Mouse (Mus musculus): ENCODE measurements around the gene 3425401B19Rik. TPM values are rescaled to one million over a fixed set of nuclear protein-coding genes. Genes with fewer than 3 reads are reported as not detected.

Gene 3425401B19Rik
- not detected in 2 replicates for polyA plus RNA-seq (2015; fragmentation: Nextera tagmentation; extraction: Ambion mirVana)

DNA sequence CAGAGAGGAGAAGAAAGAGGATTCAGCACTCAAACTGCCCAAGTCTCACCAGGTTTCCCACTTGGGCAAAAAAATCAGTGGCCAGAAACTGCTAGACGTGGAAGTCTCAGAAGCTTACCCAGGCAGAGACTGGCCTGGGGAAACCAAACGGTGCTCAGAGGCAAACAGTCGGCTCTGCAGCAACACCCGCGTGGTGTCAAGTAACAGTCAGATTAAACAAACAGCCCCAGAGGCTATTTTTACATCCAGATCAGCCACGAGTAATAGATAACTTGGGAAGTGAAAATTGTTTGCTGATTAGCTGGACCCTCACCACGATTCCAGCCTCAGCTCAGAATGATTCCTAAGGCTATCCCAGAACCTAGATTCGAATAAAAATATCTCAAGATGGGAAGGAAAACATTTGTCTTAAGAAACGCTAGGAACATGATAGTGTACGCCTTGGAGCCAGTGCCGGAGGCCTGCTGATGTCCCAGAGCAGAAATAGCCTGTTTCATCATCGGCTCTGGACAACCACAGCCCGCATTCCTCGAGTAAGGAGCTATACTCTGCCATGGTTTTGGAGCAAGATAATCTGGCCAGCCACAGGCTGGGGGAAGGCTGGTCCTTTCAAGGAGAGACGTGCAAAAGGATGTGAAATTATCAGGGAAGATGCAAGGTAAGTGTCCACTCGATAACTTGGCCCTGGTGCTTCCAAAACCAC is at the start of gene 3425401B19Rik:
TSS of gene 3425401B19Rik (minus strand) at position 170 of the 703 bp plus-strand sequence.
- Histone ChIP-seq H3K4me1 (peaks cover 19% of the 10 kb centered on the region), H3K36me3 (no peaks in the 10 kb centered on the region), H3K4me3 (no peak within 1 kb of the TSS), H3K9me3 (no peaks in the 10 kb centered on the region), H3K9ac (replicated peaks) (no peak within 1 kb of the TSS), H3K27ac (replicated peaks) (no peak within 1 kb of the TSS), H3K4me2 (replicated peaks) (peak within 1 kb of the TSS; percentile 39), H3K27me3 (no peaks in the 10 kb centered on the region)
- no peak for ATAC-seq (replicated peaks)
- 72% methylated on average over 16 of the region's 16 CpGs for WGBS

DNA sequence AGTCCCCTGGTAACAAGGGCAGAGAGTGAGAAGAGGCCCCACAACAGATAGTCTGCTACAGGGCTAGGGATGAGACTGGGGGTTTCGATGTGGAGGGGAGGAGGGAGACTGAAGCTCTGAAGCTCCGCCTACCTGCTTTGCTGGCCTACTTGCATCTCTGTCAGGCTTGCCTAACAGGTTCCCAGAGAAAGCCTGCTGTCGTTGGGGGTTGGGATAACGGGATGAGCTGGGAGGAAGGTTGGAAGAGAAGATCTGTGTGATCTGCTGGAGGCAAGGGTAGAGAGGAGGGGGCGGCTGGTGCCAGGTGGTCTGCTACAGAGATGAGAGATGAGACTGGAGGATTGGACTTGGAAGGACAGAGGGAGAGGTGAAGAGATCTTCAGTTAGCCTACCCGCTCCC is 47.9 kb upstream of the 3425401B19Rik start:
- H3K27ac ChIP-seq (replicated peaks), result no peak overlapping the region
- ATAC-seq (replicated peaks), result no peak
- no peaks in the 10 kb centered on the region for H3K4me1 ChIP-seq
- H3K4me3 ChIP-seq, result no peak overlapping the region
- no peak overlapping the region for H3K9ac ChIP-seq (replicated peaks)
- 29% methylated on average over 6 of the region's 6 CpGs for WGBS
- no peak overlapping the region for H3K4me2 ChIP-seq (replicated peaks)
- no peaks in the 10 kb centered on the region for H3K9me3 ChIP-seq
- no peaks in the 10 kb centered on the region for H3K36me3 ChIP-seq
- H3K27me3 ChIP-seq, result no peaks in the 10 kb centered on the region

DNA sequence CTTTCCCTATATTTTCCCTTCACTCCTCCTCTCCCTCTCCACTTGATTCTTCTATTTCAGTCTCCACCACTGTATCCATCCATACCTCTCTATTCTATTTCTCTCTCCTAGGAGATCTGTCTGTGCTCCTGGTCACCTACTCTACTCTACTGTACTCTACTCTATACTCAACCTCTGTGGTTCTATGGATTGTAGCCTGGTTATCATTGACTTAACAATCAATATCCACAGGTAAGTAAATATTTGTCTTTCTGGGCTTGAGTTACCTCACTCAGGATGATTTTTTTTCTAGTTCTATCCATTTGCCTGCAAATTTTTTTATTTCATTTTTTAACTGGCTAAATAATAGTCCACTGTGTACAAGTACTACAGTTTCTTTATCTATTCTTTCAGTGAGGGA is 41.8 kb upstream of the 3425401B19Rik start:
- no peak for ATAC-seq (replicated peaks)
- Histone ChIP-seq H3K27me3 (no peaks in the 10 kb centered on the region), H3K4me1 (no peaks in the 10 kb centered on the region), H3K4me3 (no peak overlapping the region), H3K27ac (replicated peaks) (no peak overlapping the region), H3K4me2 (replicated peaks) (no peak overlapping the region), H3K36me3 (no peaks in the 10 kb centered on the region), H3K9me3 (no peaks in the 10 kb centered on the region), H3K9ac (replicated peaks) (no peak overlapping the region)

DNA sequence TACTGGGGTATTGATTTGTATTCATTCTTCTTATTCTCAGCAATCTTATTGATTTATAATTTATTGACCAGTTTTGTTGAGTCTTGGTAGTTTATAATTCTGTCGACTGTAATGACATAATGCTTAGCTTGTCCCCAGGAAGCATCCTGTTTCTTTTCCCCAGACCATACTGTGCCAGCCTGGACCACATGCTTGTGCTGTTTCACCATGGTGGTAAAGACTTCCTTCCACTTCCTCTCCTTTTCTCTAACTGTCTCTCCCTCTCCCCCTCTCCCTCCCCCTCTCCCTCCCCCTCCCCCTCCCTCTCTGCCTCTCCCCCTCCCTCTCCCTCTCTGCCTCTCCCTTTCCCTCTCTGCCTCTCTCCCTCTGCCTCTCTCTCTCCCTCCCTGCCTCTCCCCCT is 36.4 kb upstream of the 3425401B19Rik start:
- no peak overlapping the region for H3K9ac ChIP-seq (replicated peaks)
- H3K27ac ChIP-seq (replicated peaks), result no peak overlapping the region
- no peaks in the 10 kb centered on the region for H3K36me3 ChIP-seq
- no peaks in the 10 kb centered on the region for H3K4me1 ChIP-seq
- no peaks in the 10 kb centered on the region for H3K9me3 ChIP-seq
- H3K4me2 ChIP-seq (replicated peaks), result no peak overlapping the region
- ATAC-seq (replicated peaks), result no peak
- H3K27me3 ChIP-seq, result no peaks in the 10 kb centered on the region
- no peak overlapping the region for H3K4me3 ChIP-seq
- 59% methylated on average over 1 of the region's 1 CpGs for WGBS

DNA sequence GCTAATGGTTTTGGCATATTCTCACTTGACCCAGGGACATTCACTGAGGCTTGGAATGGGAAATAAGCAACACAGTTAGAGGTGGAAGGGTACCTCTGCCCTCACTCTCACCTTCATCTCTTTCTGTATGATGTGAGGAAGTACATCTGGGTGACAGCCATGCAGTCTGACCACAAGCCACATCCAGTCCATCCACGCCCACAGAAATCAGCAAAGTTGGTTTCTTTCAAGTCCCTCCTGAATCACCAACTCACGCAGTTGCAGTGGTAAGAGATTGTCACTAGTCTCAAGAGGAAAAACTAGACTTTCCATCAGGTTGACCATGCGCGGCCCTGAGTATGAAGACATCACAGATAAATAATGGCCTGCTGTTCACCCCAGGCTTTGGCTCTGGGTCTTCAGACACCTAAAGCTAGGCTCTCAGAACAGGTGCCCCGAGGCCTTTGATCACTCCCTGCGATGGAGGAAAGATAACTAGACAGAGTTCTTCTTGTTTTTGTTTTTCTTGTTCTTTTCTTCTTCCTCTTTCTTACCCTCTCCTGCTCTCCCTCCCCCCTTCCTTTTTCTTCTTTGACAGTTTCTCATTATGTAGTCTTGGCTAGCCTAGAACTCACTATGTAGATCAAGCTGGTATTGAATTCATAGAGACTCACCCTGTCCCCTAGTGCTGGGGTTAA is 31.8 kb upstream of the 3425401B19Rik start:
- Histone ChIP-seq H3K4me1 (no peaks in the 10 kb centered on the region), H3K4me2 (replicated peaks) (no peak overlapping the region), H3K27ac (replicated peaks) (no peak overlapping the region), H3K36me3 (no peaks in the 10 kb centered on the region), H3K9me3 (no peaks in the 10 kb centered on the region), H3K27me3 (no peaks in the 10 kb centered on the region), H3K4me3 (no peak overlapping the region), H3K9ac (replicated peaks) (no peak overlapping the region)
- 92% methylated on average over 6 of the region's 6 CpGs for WGBS
- no peak for ATAC-seq (replicated peaks)

DNA sequence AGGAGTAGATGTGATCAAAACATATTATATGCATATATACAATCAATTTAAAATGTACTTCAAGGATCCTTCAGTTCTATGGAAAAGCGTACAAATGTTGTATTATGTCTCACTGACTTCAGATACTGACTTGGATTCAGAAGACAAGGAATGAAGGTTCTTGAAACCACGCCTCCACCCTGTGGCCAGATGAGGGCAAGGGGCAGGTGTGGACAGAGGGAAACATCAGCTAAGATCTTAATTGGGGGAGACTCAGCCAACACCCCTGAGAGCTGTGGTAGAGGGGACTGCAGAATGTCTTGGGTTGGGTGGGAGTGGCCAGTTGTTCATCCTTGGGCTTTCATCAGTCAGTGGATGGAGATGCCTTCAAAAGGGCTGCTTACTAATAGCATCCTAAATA is 30.4 kb upstream of the 3425401B19Rik start:
- no peak overlapping the region for H3K4me3 ChIP-seq
- no peaks in the 10 kb centered on the region for H3K27me3 ChIP-seq
- no peak overlapping the region for H3K27ac ChIP-seq (replicated peaks)
- WGBS, result 91% methylated on average over 2 of the region's 2 CpGs
- H3K4me2 ChIP-seq (replicated peaks), result no peak overlapping the region
- no peaks in the 10 kb centered on the region for H3K9me3 ChIP-seq
- H3K36me3 ChIP-seq, result no peaks in the 10 kb centered on the region
- no peak for ATAC-seq (replicated peaks)
- no peaks in the 10 kb centered on the region for H3K4me1 ChIP-seq
- no peak overlapping the region for H3K9ac ChIP-seq (replicated peaks)

DNA sequence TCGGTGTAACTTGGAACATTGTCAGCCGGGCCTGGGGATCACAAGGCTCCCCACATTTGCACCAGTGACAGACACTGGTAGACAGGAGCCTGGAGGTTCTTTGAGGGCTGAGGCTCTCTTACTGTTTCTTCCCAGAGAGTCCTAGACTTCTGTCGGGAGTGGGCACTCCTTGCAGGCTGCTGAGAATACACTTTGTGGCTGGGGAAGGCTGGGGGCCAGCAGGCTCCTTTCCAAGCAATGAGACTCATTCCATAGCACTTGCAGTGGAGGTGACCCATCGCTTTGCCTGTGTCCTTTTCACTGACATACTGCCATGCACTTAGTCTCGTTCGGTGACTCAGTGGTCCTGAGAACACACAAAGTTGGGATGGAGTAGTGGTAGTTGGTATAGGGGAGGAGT is 30.0 kb upstream of the 3425401B19Rik start:
- Histone ChIP-seq H3K4me3 (no peak overlapping the region), H3K9me3 (no peaks in the 10 kb centered on the region), H3K9ac (replicated peaks) (no peak overlapping the region), H3K36me3 (no peaks in the 10 kb centered on the region), H3K27me3 (no peaks in the 10 kb centered on the region), H3K4me2 (replicated peaks) (no peak overlapping the region), H3K27ac (replicated peaks) (no peak overlapping the region), H3K4me1 (no peaks in the 10 kb centered on the region)
- no peak for ATAC-seq (replicated peaks)
- 67% methylated on average over 6 of the region's 6 CpGs for WGBS

DNA sequence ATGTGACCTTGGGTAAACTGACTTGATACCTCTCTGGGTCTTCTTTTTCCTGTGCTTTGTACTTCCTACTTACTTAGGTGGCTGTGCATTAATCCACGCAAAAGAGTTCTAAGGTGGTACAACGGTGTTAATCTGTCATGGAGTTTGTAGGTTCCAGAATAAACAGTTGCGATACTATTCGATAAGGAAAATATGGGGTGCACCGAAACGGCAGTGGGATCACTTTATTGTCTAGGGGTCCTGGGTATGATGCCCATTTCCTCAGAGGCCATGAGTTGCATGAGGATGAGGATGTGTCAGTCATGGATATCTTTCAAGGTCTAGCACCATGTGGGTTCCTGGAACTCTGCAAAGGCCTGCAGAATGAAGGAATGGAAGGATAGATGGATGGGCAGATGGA is 24.8 kb upstream of the 3425401B19Rik start:
- no peaks in the 10 kb centered on the region for H3K27me3 ChIP-seq
- H3K4me2 ChIP-seq (replicated peaks), result no peak overlapping the region

DNA sequence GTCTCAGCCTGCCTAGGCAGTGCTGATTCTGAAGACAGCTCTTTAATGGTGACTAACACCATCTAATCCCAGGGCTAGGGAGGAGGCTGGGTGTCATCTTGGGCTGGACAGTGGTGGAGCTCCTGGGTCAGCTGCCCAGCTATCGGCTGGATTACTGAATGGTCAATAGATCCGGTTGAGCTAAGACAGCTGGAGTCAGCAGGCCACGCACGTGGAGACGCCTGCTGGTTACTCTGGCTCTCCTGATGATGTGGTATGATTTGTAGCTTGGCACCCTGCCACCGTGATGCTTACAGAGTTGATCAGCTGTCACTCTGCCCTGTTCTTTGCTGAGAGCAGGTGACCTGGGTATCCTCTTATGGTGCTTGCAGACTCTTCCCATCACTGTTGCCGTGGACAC is 23.7 kb upstream of the 3425401B19Rik start:
- Histone ChIP-seq H3K9ac (replicated peaks) (no peak overlapping the region), H3K4me3 (no peak overlapping the region), H3K9me3 (no peaks in the 10 kb centered on the region), H3K4me1 (no peaks in the 10 kb centered on the region), H3K4me2 (replicated peaks) (no peak overlapping the region), H3K27me3 (no peaks in the 10 kb centered on the region), H3K27ac (replicated peaks) (no peak overlapping the region), H3K36me3 (no peaks in the 10 kb centered on the region)
- WGBS, result 63% methylated on average over 7 of the region's 7 CpGs
- no peak for ATAC-seq (replicated peaks)

More for the DNA sequence above, 24.8 kb upstream of the 3425401B19Rik start:
- Histone ChIP-seq H3K9me3 (no peaks in the 10 kb centered on the region), H3K4me1 (no peaks in the 10 kb centered on the region), H3K27ac (replicated peaks) (no peak overlapping the region), H3K4me3 (no peak overlapping the region), H3K9ac (replicated peaks) (no peak overlapping the region), H3K36me3 (no peaks in the 10 kb centered on the region)
- ATAC-seq (replicated peaks), result no peak
- WGBS, result 95% methylated on average over 6 of the region's 6 CpGs

DNA sequence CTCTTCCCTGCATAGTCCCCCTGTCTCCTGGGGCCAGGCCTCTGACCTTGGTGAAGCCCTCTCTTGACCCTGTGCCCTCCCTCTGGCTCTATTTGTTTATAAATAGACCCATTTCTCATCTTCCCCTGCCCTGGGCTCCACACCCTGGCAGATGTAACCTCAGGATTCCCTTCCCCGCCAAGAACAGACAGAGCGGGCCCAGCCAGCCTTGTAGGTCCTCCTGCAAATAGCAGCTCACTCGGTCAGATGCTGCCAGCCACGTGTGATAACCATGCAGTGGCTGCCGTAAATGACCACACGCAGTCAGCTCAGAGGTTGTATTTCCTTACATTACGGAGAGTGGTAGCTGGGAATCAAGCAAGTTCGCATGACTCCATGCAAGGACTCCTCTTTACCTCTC is 22.8 kb upstream of the 3425401B19Rik start:
- Histone ChIP-seq H3K4me1 (no peaks in the 10 kb centered on the region), H3K36me3 (no peaks in the 10 kb centered on the region), H3K9ac (replicated peaks) (no peak overlapping the region), H3K4me3 (no peak overlapping the region), H3K9me3 (no peaks in the 10 kb centered on the region), H3K27me3 (no peaks in the 10 kb centered on the region), H3K4me2 (replicated peaks) (no peak overlapping the region), H3K27ac (replicated peaks) (no peak overlapping the region)
- WGBS, result 90% methylated on average over 8 of the region's 8 CpGs
- no peak for ATAC-seq (replicated peaks)

DNA sequence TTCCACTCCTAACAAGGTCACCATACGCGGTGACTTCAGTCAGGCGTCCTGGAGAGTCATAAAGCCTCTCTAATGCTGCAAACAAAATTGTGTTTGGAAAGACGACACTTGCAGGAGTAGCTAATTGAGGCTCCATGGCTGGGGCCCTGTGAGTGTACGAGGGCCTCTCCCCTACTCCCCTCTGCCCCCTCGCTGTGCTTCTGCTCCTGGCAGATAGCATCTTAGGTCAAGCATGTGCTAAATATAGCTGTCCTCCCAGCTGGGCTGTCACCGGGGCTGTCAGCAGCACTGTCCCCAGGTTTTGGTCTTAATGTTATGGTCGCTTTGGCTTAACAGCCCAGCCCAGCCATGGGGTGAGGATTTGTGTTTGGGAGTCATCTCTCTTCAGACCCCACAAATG is 15.9 kb upstream of the 3425401B19Rik start:
- H3K9ac ChIP-seq (replicated peaks), result no peak overlapping the region
- no peak for ATAC-seq (replicated peaks)
- no peaks in the 10 kb centered on the region for H3K4me1 ChIP-seq
- WGBS, result 68% methylated on average over 8 of the region's 8 CpGs
- H3K9me3 ChIP-seq, result no peaks in the 10 kb centered on the region
- H3K27me3 ChIP-seq, result no peaks in the 10 kb centered on the region
- no peak overlapping the region for H3K4me3 ChIP-seq
- H3K27ac ChIP-seq (replicated peaks), result no peak overlapping the region
- no peaks in the 10 kb centered on the region for H3K36me3 ChIP-seq
- no peak overlapping the region for H3K4me2 ChIP-seq (replicated peaks)

DNA sequence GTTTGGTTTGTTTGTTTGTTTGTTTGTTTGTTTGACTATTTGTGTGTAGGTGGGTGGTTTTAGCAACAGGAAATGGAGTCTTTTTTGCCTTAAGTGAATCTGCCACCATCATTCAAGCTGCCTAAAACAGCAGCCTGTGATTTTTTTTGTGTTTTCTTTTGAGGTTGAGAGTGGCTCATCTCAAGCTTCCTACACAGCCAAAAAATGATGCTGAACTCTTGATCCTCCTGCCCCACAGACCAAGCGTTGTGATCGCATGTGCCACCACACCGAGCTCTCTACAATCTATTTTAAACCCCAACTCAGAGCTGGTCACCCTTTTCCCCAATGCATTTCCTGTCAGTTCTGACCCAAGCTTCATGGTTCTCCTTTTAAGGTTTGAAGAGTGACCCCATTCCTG is 13.5 kb upstream of the 3425401B19Rik start:
- WGBS, result 82% methylated on average over 3 of the region's 3 CpGs
- Histone ChIP-seq H3K4me2 (replicated peaks) (no peak overlapping the region), H3K27me3 (no peaks in the 10 kb centered on the region), H3K9me3 (no peaks in the 10 kb centered on the region), H3K4me3 (no peak overlapping the region), H3K36me3 (no peaks in the 10 kb centered on the region), H3K9ac (replicated peaks) (no peak overlapping the region), H3K27ac (replicated peaks) (no peak overlapping the region), H3K4me1 (no peaks in the 10 kb centered on the region)
- ATAC-seq (replicated peaks), result no peak

DNA sequence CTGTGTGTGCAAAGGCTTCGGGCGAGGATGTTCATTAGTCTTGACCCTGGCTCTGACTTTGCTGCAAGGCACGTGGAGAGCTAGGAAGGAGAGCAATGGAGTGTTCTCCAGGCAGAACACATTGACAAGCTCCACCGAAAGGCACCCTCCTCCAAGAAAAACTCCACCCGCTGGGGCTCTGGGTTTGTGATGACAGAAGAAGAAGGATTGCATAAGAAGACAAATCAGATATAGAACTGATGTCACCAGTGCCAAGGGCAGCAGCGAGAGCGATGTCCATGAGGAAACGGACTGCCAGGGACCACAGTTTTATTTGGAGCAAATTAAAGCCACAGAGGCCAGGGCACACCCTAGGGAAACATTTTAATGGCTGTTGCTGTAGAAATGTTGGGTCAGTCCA is 12.7 kb upstream of the 3425401B19Rik start:
- H3K4me2 ChIP-seq (replicated peaks), result no peak overlapping the region
- ATAC-seq (replicated peaks), result no peak
- no peaks in the 10 kb centered on the region for H3K4me1 ChIP-seq
- H3K27me3 ChIP-seq, result no peaks in the 10 kb centered on the region
- H3K4me3 ChIP-seq, result no peak overlapping the region
- no peak overlapping the region for H3K9ac ChIP-seq (replicated peaks)
- 89% methylated on average over 8 of the region's 8 CpGs for WGBS
- no peaks in the 10 kb centered on the region for H3K36me3 ChIP-seq
- no peak overlapping the region for H3K27ac ChIP-seq (replicated peaks)
- no peaks in the 10 kb centered on the region for H3K9me3 ChIP-seq
